Mouse (Mus musculus) heart, adult 2 months (tissue): ENCODE measurements around the gene Sox13. TPM values are rescaled to one million over a fixed set of nuclear protein-coding genes. Genes with fewer than 3 reads are reported as not detected.

Experiments used
- DNase-seq, 2 experiments: peaks; one replicate each; pipeline ENCODE4 v3.0.0; 2021
- H3K27ac ChIP-seq: fragments of 200-600 bp; 2 replicates; pipeline ENCODE4 v1.8.1; 2022
- H3K27me3 ChIP-seq: fragments of 200-500 bp; 2 replicates; pipeline ENCODE4 v1.6.1; 2012; ENCODE audit warnings: mild to moderate bottlenecking, low read length, inconsistent platforms, mixed read lengths; ENCODE audit not compliant: control insufficient read depth, insufficient read depth
- H3K36me3 ChIP-seq: fragments of 200-500 bp; 2 replicates; pipeline ENCODE4 v1.6.1; 2012; ENCODE audit warnings: low read length, inconsistent platforms; ENCODE audit not compliant: control insufficient read depth, insufficient read depth
- H3K4me1 ChIP-seq: fragments of 200-500 bp; 2 replicates; pipeline ENCODE4 v1.6.1; 2011; ENCODE audit warnings: low read length; ENCODE audit not compliant: control insufficient read depth, insufficient read depth
- H3K4me3 ChIP-seq: fragments of 200-600 bp; 2 replicates; pipeline ENCODE4 v1.8.1; 2022
- H3K79me2 ChIP-seq: fragments of 200-500 bp; replicated peaks from 2 replicates; pipeline ENCODE4 v1.6.1; 2012; ENCODE audit warnings: mild to moderate bottlenecking, inconsistent platforms, low read length, moderate library complexity, mixed read lengths; ENCODE audit not compliant: control insufficient read depth, insufficient read depth
- H3K9ac ChIP-seq: fragments of 200-500 bp; 2 replicates; pipeline ENCODE4 v1.6.1; 2012; ENCODE audit warnings: low read depth, mild to moderate bottlenecking, control low read depth, inconsistent platforms, low read length, mixed read lengths
- CTCF ChIP-seq: fragments of 200-600 bp; IDR thresholded peaks from 2 replicates; pipeline ENCODE4 v1.8.1; 2022; ENCODE audit warnings: antibody characterized with exemption, mild to moderate bottlenecking, moderate library complexity
- EP300 ChIP-seq: fragments of 200-500 bp; IDR thresholded peaks from 2 replicates; pipeline ENCODE4 v1.6.1; 2011; ENCODE audit warnings: low read depth, low read length, control low read depth; ENCODE audit not compliant: insufficient read depth
- POLR2A ChIP-seq: fragments of 200-500 bp; IDR thresholded peaks from 2 replicates; pipeline ENCODE4 v1.6.1; 2011; ENCODE audit warnings: mild to moderate bottlenecking, low read depth, low read length, control low read depth; ENCODE audit not compliant: insufficient read depth
- WGBS: fragments of 180-500 bp; shearing (Covaris S2); methylation state at CpG from one replicate; pipeline ENCODE4 v1.1.7; 2018; 5-methylcytosine and 5-hydroxymethylcytosine counted together
- intact Hi-C: fragments of 180-260 bp; cut with DNase I; formaldehyde crosslinking; loops from one replicate; pipeline ENCODE4 v1.15.1; 2025
- polyA plus RNA-seq: library from polyadenylated mRNA; depleted of rRNA; stranded (reverse); fragments of >200 nt; gene quantifications from 2 replicates; pipeline ENCODE4 v1.2.3, GENCODE M21; 2012
- total RNA-seq, 2 experiments: library from RNA; stranded (reverse); gene quantifications; 2 replicates each; pipeline ENCODE4 v1.2.3; 2021

The Sox13 gene
- total and polyA plus RNA-seq, 3 experiments: 15.3 to 24.7 (median 16.2) TPM

- intact Hi-C loops: no loop called here
- DNase-seq: no peak
- Histone ChIP-seq H3K4me1 (peaks cover 3% of the 10 kb centered on the region; the same call in 1 of the 2 replicates), H3K27me3 (0 out of 2 replicates have a peak, but pooled peaks cover 2% of the 10 kb centered on the region), H3K27ac (peak overlapping the region; percentile 26; the same call in 1 of the 2 replicates), H3K4me3 (no peak overlapping the region), H3K9ac (no peak overlapping the region), H3K36me3 (no peaks in the 10 kb centered on the region), H3K79me2 (no peaks in the 10 kb centered on the region)
- no peak for TF ChIP-seq EP300
- no peak for TF ChIP-seq POLR2A
- no peak for TF ChIP-seq CTCF
- WGBS: 72% methylated on average over 10 of the region's 10 CpGs
Measured at GRCm38 (mm10) chr1:133368644-133369043, 55.5 kb downstream of the Sox13 start.

GRCm38 (mm10) chr1:133367606-133368488 lies 56.3 kb downstream of the Sox13 start:
- H3K27ac ChIP-seq: peak overlapping the region; percentile 33

GRCm38 (mm10) chr1:133366951-133367605 lies 57.1 kb downstream of the Sox13 start:
- Histone ChIP-seq H3K27me3 (0 out of 2 replicates have a peak, but pooled peaks cover 3% of the 10 kb centered on the region), H3K4me1 (peaks cover 3% of the 10 kb centered on the region; the same call in 1 of the 2 replicates), H3K4me3 (no peak overlapping the region), H3K79me2 (no peaks in the 10 kb centered on the region), H3K9ac (no peak overlapping the region), H3K36me3 (no peaks in the 10 kb centered on the region), H3K27ac (no peak overlapping the region; the same call in 1 of the 2 replicates)
- no peak for DNase-seq
- TF ChIP-seq CTCF: no peak
- no peak for TF ChIP-seq POLR2A
- no peak for TF ChIP-seq EP300
- 66% methylated on average over 10 of the region's 10 CpGs for WGBS
- intact Hi-C loops: no loop called here

More at GRCm38 (mm10) chr1:133367606-133368488, 56.3 kb downstream of the Sox13 start:
- H3K4me3 ChIP-seq: no peak overlapping the region
- H3K27me3 ChIP-seq: 0 out of 2 replicates have a peak, but pooled peaks cover 3% of the 10 kb centered on the region
- intact Hi-C loops: no loop called here
- no peak for TF ChIP-seq CTCF
- no peak for TF ChIP-seq EP300
- no peak for TF ChIP-seq POLR2A
- H3K4me1 ChIP-seq: peaks cover 3% of the 10 kb centered on the region; the same call in 1 of the 2 replicates
- no peaks in the 10 kb centered on the region for H3K36me3 ChIP-seq
- no peak overlapping the region for H3K9ac ChIP-seq
- WGBS: 28% methylated on average over 11 of the region's 11 CpGs
- H3K79me2 ChIP-seq: no peaks in the 10 kb centered on the region
- peak; percentile 37 to 45 for DNase-seq

GRCm38 (mm10) chr1:133364890-133365289 lies 59.3 kb downstream of the Sox13 start:
- TF ChIP-seq EP300: no peak
- no peak for TF ChIP-seq CTCF
- TF ChIP-seq POLR2A: no peak
- Histone ChIP-seq H3K4me3 (no peak overlapping the region), H3K27me3 (0 out of 2 replicates have a peak, but pooled peaks cover 3% of the 10 kb centered on the region), H3K79me2 (no peaks in the 10 kb centered on the region), H3K4me1 (peaks cover 3% of the 10 kb centered on the region; the same call in 1 of the 2 replicates), H3K9ac (no peak overlapping the region), H3K27ac (no peak overlapping the region), H3K36me3 (no peaks in the 10 kb centered on the region)
- 71% methylated on average over 2 of the region's 2 CpGs for WGBS
- DNase-seq: no peak
- intact Hi-C loops: no loop called here

- no peak overlapping the region for H3K27ac ChIP-seq
- H3K9ac ChIP-seq: peak overlapping the region; percentile 49
- peak overlapping the region; percentile 65 for H3K4me3 ChIP-seq
- WGBS: 11% methylated on average over 27 of the region's 27 CpGs
- H3K79me2 ChIP-seq: no peaks in the 10 kb centered on the region
- H3K4me1 ChIP-seq: peaks cover 3% of the 10 kb centered on the region; the same call in 1 of the 2 replicates
- no peak for DNase-seq
- no peak for TF ChIP-seq POLR2A
- TF ChIP-seq EP300: no peak
- TF ChIP-seq CTCF: no peak
- 0 out of 2 replicates have a peak, but pooled peaks cover 3% of the 10 kb centered on the region for H3K27me3 ChIP-seq
- intact Hi-C loops: no loop called here
- no peaks in the 10 kb centered on the region for H3K36me3 ChIP-seq
Measured at GRCm38 (mm10) chr1:133364022-133364630, 60.1 kb downstream of the Sox13 start.
